Mouse (Mus musculus) gastrocnemius, adult 2 months (tissue): ENCODE measurements around the gene Med24. TPM values are rescaled to one million over a fixed set of nuclear protein-coding genes. Genes with fewer than 3 reads are reported as not detected.
"Not testable (repeated sequence)": the region's sequence is repeated elsewhere in the genome, so short reads cannot be mapped to it uniquely, and the experiment has no call there.

ENCODE experiments used
- DNase-seq: peaks from one replicate; pipeline ENCODE4 v3.0.0; 2022
- H3K27ac ChIP-seq: fragments of 200-600 bp; 2 replicates; pipeline ENCODE4 v1.8.1; 2022; ENCODE audit warnings: mild to moderate bottlenecking
- H3K4me3 ChIP-seq: fragments of 200-600 bp; 2 replicates; pipeline ENCODE4 v1.8.1; 2022; ENCODE audit warnings: mild to moderate bottlenecking, moderate library complexity
- CTCF ChIP-seq: fragments of 200-600 bp; IDR thresholded peaks from 2 replicates; pipeline ENCODE4 v1.8.1; 2022; ENCODE audit warnings: antibody characterized with exemption, mild to moderate bottlenecking, moderate library complexity
- intact Hi-C: fragments of 180-260 bp; cut with DNase I; formaldehyde crosslinking; loops from one replicate; pipeline ENCODE4 v1.15.1; 2025
- total RNA-seq, 2 experiments: library from RNA; stranded (reverse); gene quantifications; 2 replicates each; pipeline ENCODE4 v1.2.3; 2021

Gene Med24
- total RNA-seq, 2 experiments from 2014 or later, result 52.0 to 58.4 TPM

- DNase-seq, result no peak
- no peak for TF ChIP-seq CTCF
- Histone ChIP-seq H3K4me3 (peak overlapping the region; percentile 77), H3K27ac (peak overlapping the region; percentile 100)
- intact Hi-C loops, result loop anchor here (1.0 kb wide), 1 partner anchor 45 kb away; no protein-coding TSS in a partner anchor
These were observed 11.9 kb upstream of the Med24 start for GRCm38 (mm10) chr11:98741051-98741620.

- H3K27ac ChIP-seq, result peak within 1 kb of the TSS; percentile 100
- DNase-seq, result peak; percentile 87
- H3K4me3 ChIP-seq, result peak within 1 kb of the TSS; percentile 77
- TF ChIP-seq CTCF, result no peak
- intact Hi-C loops, result loop anchor here (1.0 kb wide), 1 partner anchor 46 kb away; no protein-coding TSS in a partner anchor
These were observed 11.3 kb upstream of the Med24 start, which contains the start of gene Thra for GRCm38 (mm10) chr11:98740393-98741050. TSS of gene Thra (plus strand) at chr11:98740638.

DNA sequence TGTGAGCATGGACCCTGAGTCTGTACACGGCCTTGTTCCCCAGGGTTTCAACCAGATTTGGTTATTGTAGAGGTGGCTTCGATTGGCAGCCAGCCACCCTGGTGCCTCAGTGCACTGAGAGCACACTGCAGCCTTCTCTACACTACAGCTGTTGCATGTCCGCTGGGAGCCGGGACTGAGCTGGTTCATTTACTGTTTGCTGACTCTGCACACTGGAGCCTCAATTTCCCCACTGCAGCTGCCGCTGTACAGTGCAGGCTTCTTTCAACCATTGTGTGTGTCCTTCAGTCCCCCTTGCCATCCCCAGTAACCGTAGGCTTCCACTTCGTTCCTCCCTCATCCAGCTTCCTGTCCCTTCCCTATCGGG lies 10.8 kb upstream of the Med24 start:
- Histone ChIP-seq H3K4me3 (peak overlapping the region; percentile 77), H3K27ac (peak overlapping the region; percentile 100)
- no peak for TF ChIP-seq CTCF
- intact Hi-C loops, result no loop called here
- DNase-seq, result peak; percentile 45

- Histone ChIP-seq H3K27ac (peak overlapping the region; percentile 65; the same call in 1 of the 2 replicates), H3K4me3 (no peak overlapping the region)
- peak; percentile 63 for DNase-seq
- intact Hi-C loops, result no loop called here
- no peak for TF ChIP-seq CTCF
These were observed 9.7 kb upstream of the Med24 start for GRCm38 (mm10) chr11:98738925-98739324.

- peak; percentile 45 for DNase-seq
- Histone ChIP-seq H3K27ac (peak overlapping the region; percentile 65), H3K4me3 (no peak overlapping the region)
- intact Hi-C loops, result no loop called here
- TF ChIP-seq CTCF, result no peak
These were observed 9.2 kb upstream of the Med24 start for GRCm38 (mm10) chr11:98738428-98738911.

- H3K4me3 ChIP-seq, DNase-seq, H3K27ac ChIP-seq, intact Hi-C loops: not testable (repeated sequence)
These were observed 8.0 kb upstream of the Med24 start for GRCm38 (mm10) chr11:98737220-98737619.

DNA sequence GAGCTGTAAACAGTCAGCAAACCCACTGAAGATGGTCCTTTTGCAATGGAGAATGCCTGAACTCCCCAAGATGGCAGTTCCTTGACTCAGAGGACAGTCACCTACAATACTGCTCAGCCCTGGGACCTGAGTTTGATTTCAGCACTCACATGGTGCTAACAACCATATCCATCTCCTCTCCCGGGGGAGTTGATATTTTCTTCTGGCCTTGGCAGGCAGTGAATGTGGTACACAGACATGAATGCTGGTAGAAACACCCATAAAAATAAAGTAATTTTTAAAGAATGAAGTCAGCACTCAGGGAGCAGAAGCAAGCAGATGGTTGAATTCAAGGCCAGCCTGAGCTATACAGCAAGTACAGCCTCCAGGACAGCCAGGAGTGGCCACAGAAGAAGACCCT lies 6.9 kb upstream of the Med24 start:
- intact Hi-C loops, result no loop called here
- no peak for TF ChIP-seq CTCF
- peak; percentile 7 for DNase-seq
- Histone ChIP-seq H3K27ac (no peak overlapping the region), H3K4me3 (no peak overlapping the region)

- TF ChIP-seq CTCF, result no peak
- intact Hi-C loops, result no loop called here
- DNase-seq, result peak; percentile 7
- Histone ChIP-seq H3K4me3 (no peak overlapping the region), H3K27ac (no peak overlapping the region)
These were observed 5.9 kb upstream of the Med24 start for GRCm38 (mm10) chr11:98735111-98735510.

DNA sequence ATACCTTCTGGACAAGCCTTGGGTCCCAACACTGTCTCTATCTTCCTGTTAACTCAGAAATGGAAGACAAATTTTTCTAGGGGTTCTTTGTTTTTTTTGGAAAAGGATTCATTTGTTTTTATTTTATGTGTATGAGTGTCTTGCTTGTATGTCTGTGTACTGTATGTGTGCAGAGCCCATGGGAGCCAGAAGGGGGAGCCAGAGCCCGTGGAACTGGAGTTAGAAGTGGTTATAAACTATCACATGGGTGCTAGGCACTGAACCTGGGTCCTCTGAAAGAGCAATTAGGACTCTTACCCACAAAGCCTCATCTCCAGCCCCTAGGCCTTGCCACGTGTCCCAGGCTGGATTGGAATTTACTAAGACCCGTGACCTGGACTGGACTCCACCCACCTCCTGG lies 4.8 kb upstream of the Med24 start:
- peak; percentile 45 for TF ChIP-seq CTCF
- peak; percentile 15 for DNase-seq
- H3K27ac ChIP-seq, result no peak overlapping the region
- no peak overlapping the region for H3K4me3 ChIP-seq
- intact Hi-C loops, result no loop called here

DNA sequence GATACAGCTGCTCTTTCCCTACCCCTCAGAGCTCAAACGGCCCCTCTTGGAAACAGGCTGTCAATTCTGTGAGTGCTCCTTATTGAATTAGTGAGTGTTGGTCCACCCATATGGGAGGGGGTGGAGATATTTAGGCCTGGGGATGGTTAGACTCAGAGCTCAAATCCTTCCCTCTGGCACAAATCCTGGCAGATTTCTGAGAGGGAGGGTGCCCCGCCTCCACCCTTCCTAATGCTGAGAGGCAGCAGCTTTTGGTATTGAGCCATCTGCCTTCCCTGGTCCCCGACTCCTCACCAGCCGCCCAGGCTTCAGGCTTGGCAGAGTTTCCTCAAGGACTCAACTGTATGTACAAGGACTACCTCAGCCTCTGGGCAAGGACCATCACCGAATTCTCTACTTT lies 1.9 kb upstream of the Med24 start:
- DNase-seq, result peak; percentile 25
- no peak for TF ChIP-seq CTCF
- no peak overlapping the region for H3K4me3 ChIP-seq
- intact Hi-C loops, result no loop called here
- H3K27ac ChIP-seq, result peak overlapping the region; percentile 32; the same call in 1 of the 2 replicates

DNA sequence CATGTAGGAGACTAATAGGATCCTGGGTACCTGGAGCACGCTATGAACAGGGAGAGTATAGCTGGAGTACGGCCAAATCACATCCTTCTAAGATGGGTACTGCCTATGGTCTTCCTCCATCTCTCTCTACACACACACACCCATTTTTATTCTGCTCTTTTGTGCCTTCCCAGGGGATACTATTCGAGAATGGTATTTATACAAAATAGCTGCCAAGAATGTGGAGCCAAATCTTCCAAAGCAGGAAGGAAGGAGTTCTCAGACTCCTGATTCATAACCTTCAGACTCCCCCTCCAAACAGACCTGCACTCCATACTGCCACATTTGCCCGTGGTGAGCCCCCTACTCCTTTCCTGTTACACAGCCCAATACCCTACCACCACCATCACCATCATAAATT lies 1.5 kb upstream of the Med24 start:
- no peak overlapping the region for H3K4me3 ChIP-seq
- no peak for TF ChIP-seq CTCF
- intact Hi-C loops, result no loop called here
- peak overlapping the region; percentile 32; the same call in 1 of the 2 replicates for H3K27ac ChIP-seq
- no peak for DNase-seq

- no peak for TF ChIP-seq CTCF
- H3K4me3 ChIP-seq, result no peak overlapping the region
- DNase-seq, result peak; percentile 10
- intact Hi-C loops, result no loop called here
- no peak overlapping the region for H3K27ac ChIP-seq
These were observed 3.2 kb downstream of the Med24 start for GRCm38 (mm10) chr11:98725926-98726506.

- peak; percentile 7 for DNase-seq
- TF ChIP-seq CTCF, result no peak
- H3K27ac ChIP-seq, result peak overlapping the region; percentile 58
- no peak overlapping the region for H3K4me3 ChIP-seq
- intact Hi-C loops, result no loop called here
These were observed 6.1 kb downstream of the Med24 start for GRCm38 (mm10) chr11:98723098-98723497.
